Mouse (Mus musculus) CH12.LX (cell line): Measurements from ENCODE around the gene Hist1h2ab. TPM values are rescaled to one million over a fixed set of nuclear protein-coding genes. Genes with fewer than 3 reads are reported as not detected.

Experiments
- DNase-seq: peaks from one replicate; pipeline ENCODE4 v3.0.0-alpha.2; 2013; ENCODE audit errors: extremely low read depth
- H3K27ac ChIP-seq: 2 replicates; pipeline ENCODE4 v1.5.1; 2012; ENCODE audit warnings: low read depth, mild to moderate bottlenecking, control low read depth, moderate library complexity; ENCODE audit not compliant: insufficient read depth
- H3K27me3 ChIP-seq: replicated peaks from 2 replicates; pipeline ENCODE3; 2012; ENCODE audit warnings: inconsistent platforms
- H3K36me3 ChIP-seq, 2 experiments: replicated peaks in 1 of 2; 2 replicates each; pipeline versions ENCODE3 to v1.6.1; 2012; ENCODE audit warnings: inconsistent platforms in 1 of 2, low read length in 1 of 2, mild to moderate bottlenecking in 1 of 2, mixed read lengths in 1 of 2, moderate library complexity in 1 of 2; ENCODE audit not compliant: control insufficient read depth in 1 of 2, insufficient read depth in 1 of 2
- H3K4me1 ChIP-seq, 2 experiments: 2 replicates each; pipeline ENCODE4 v1.6.1; 2012; ENCODE audit warnings: inconsistent platforms in 1 of 2, moderate library complexity in 1 of 2; ENCODE audit not compliant: insufficient read depth in 2 of 2, control insufficient read depth in 1 of 2
- H3K4me2 ChIP-seq: 2 replicates; pipeline ENCODE4 v1.6.1; 2012; ENCODE audit warnings: low read depth, mild to moderate bottlenecking, control low read depth; ENCODE audit not compliant: poor library complexity, insufficient read depth, severe bottlenecking
- H3K4me3 ChIP-seq, 3 experiments: fragments of 150-350 bp in 1 of 3; sonication (generic) in 1 of 3; replicated peaks in 1 of 3; 2 replicates each; pipeline versions ENCODE3 to v1.5.1; 2011 to 2012; ENCODE audit warnings: low read depth in 2 of 3, low read length in 2 of 3, mild to moderate bottlenecking in 2 of 3, moderate library complexity in 2 of 3, control low read depth in 1 of 3, improper control_type of control experiment in 1 of 3, inconsistent platforms in 1 of 3, mixed read lengths in 1 of 3; ENCODE audit not compliant: poor library complexity in 1 of 3
- H3K79me2 ChIP-seq: replicated peaks from 2 replicates; pipeline ENCODE4 v1.6.1; 2012; ENCODE audit warnings: mild to moderate bottlenecking, moderate library complexity; ENCODE audit not compliant: control insufficient read depth, poor library complexity, insufficient read depth, severe bottlenecking; ENCODE audit errors: extremely low read depth
- H3K9ac ChIP-seq: 2 replicates; pipeline ENCODE4 v1.6.1; 2012; ENCODE audit warnings: low read depth, mild to moderate bottlenecking, control low read depth, moderate library complexity; ENCODE audit not compliant: insufficient read depth
- H3K9me3 ChIP-seq: replicated peaks from 2 replicates; pipeline ENCODE3; 2012; ENCODE audit warnings: low read length, inconsistent platforms, mixed read lengths
- CHD1 ChIP-seq: IDR thresholded peaks from 2 replicates; pipeline ENCODE4 v1.6.1; 2012; ENCODE audit warnings: low read depth, low read length, improper control_type of control experiment, inconsistent platforms
- CHD2 ChIP-seq: IDR thresholded peaks from 2 replicates; pipeline ENCODE4 v1.6.1; 2011; ENCODE audit warnings: low read length, improper control_type of control experiment
- CTCF ChIP-seq, 2 experiments: IDR thresholded peaks in 1 of 2; conservative IDR thresholded peaks in 1 of 2; 2 replicates each; pipeline ENCODE4 v1.5.1; 2011 to 2012; ENCODE audit warnings: low read depth in 2 of 2, low read length in 2 of 2, improper control_type of control experiment in 1 of 2, inconsistent platforms in 1 of 2, mild to moderate bottlenecking in 1 of 2, moderate library complexity in 1 of 2
- ELF1 ChIP-seq: IDR thresholded peaks from 2 replicates; pipeline ENCODE4 v1.6.1; 2014; ENCODE audit warnings: low read depth, mild to moderate bottlenecking, inconsistent platforms, low read length, improper control_type of control experiment
- EP300 ChIP-seq: IDR thresholded peaks from 2 replicates; pipeline ENCODE4 v1.6.1; 2011; ENCODE audit warnings: low read length, improper control_type of control experiment
- ETS1 ChIP-seq: conservative IDR thresholded peaks from 2 replicates; pipeline ENCODE4 v1.6.1; 2012; ENCODE audit warnings: low read depth, mild to moderate bottlenecking, inconsistent platforms, low read length, improper control_type of control experiment, moderate library complexity
- GABPA ChIP-seq: IDR thresholded peaks from 2 replicates; pipeline ENCODE4 v1.6.1; 2012; ENCODE audit warnings: low read depth, low read length, improper control_type of control experiment, inconsistent platforms; ENCODE audit not compliant: insufficient replicate concordance
- IRF4 ChIP-seq: IDR thresholded peaks from 2 replicates; pipeline ENCODE4 v1.6.1; 2014; ENCODE audit warnings: low read depth, mild to moderate bottlenecking, inconsistent platforms, low read length, improper control_type of control experiment
- JUN ChIP-seq: IDR thresholded peaks from 2 replicates; pipeline ENCODE4 v1.6.1; 2011; ENCODE audit warnings: low read depth, mild to moderate bottlenecking, low read length, improper control_type of control experiment, moderate library complexity; ENCODE audit not compliant: insufficient read depth
- JUND ChIP-seq: conservative IDR thresholded peaks from 2 replicates; pipeline ENCODE4 v1.6.1; 2011; ENCODE audit warnings: low read depth, low read length, improper control_type of control experiment
- KAT2A ChIP-seq: IDR thresholded peaks from 2 replicates; pipeline ENCODE4 v1.6.1; 2012; ENCODE audit warnings: low read length, improper control_type of control experiment, inconsistent platforms; ENCODE audit not compliant: insufficient replicate concordance
- MAFK ChIP-seq: IDR thresholded peaks from 2 replicates; pipeline ENCODE4 v1.6.1; 2011; ENCODE audit warnings: low read length, improper control_type of control experiment; ENCODE audit not compliant: insufficient replicate concordance
- MAZ ChIP-seq: IDR thresholded peaks from 2 replicates; pipeline ENCODE4 v1.6.1; 2012; ENCODE audit warnings: low read depth, mild to moderate bottlenecking, inconsistent platforms, low read length, improper control_type of control experiment, moderate library complexity
- MEF2A ChIP-seq: IDR thresholded peaks from 2 replicates; pipeline ENCODE4 v1.6.1; 2014; ENCODE audit warnings: low read depth, mild to moderate bottlenecking, inconsistent platforms, low read length, improper control_type of control experiment, borderline replicate concordance
- MXI1 ChIP-seq: IDR thresholded peaks from 2 replicates; pipeline ENCODE4 v1.6.1; 2011; ENCODE audit warnings: mild to moderate bottlenecking, low read depth, low read length, improper control_type of control experiment
- MYC ChIP-seq: IDR thresholded peaks from 2 replicates; pipeline ENCODE4 v1.6.1; 2011; ENCODE audit warnings: low read depth, mild to moderate bottlenecking, improper control_type of control experiment, low read length
- NRF1 ChIP-seq: IDR thresholded peaks from 2 replicates; pipeline ENCODE4 v1.6.1; 2014; ENCODE audit warnings: low read depth, mild to moderate bottlenecking, inconsistent platforms, low read length, improper control_type of control experiment, moderate library complexity
- PAX5 ChIP-seq: IDR thresholded peaks from 2 replicates; pipeline ENCODE4 v1.6.1; 2012; ENCODE audit warnings: low read length, inconsistent platforms, mixed read lengths
- POLR2AphosphoS2 ChIP-seq: IDR thresholded peaks from 2 replicates; pipeline ENCODE4 v1.6.1; 2011; ENCODE audit warnings: low read depth, low read length, improper control_type of control experiment
- RAD21 ChIP-seq: IDR thresholded peaks from 2 replicates; pipeline ENCODE4 v1.6.1; 2011; ENCODE audit warnings: low read depth, mild to moderate bottlenecking, low read length, improper control_type of control experiment, moderate library complexity
- SMC3 ChIP-seq: IDR thresholded peaks from 2 replicates; pipeline ENCODE4 v1.6.1; 2011; ENCODE audit warnings: low read depth, low read length, improper control_type of control experiment
- TBP ChIP-seq: conservative IDR thresholded peaks from 2 replicates; pipeline ENCODE4 v1.6.1; 2011; ENCODE audit warnings: low read depth, low read length, improper control_type of control experiment
- TCF12 ChIP-seq: IDR thresholded peaks from 2 replicates; pipeline ENCODE4 v1.6.1; 2014; ENCODE audit warnings: low read depth, mild to moderate bottlenecking, inconsistent platforms, low read length, improper control_type of control experiment
- UBTF ChIP-seq: IDR thresholded peaks from 2 replicates; pipeline ENCODE4 v1.6.1; 2012; ENCODE audit warnings: low read depth, mild to moderate bottlenecking, inconsistent platforms, low read length, improper control_type of control experiment, moderate library complexity
- USF1 ChIP-seq: IDR thresholded peaks from 2 replicates; pipeline ENCODE4 v1.6.1; 2014; ENCODE audit warnings: low read depth, mild to moderate bottlenecking, inconsistent platforms, low read length, improper control_type of control experiment
- USF2 ChIP-seq: conservative IDR thresholded peaks from 2 replicates; pipeline ENCODE4 v1.6.1; 2011; ENCODE audit warnings: low read depth, low read length, improper control_type of control experiment
- ZKSCAN1 ChIP-seq: IDR thresholded peaks from 2 replicates; pipeline ENCODE4 v1.6.1; 2012; ENCODE audit warnings: low read depth, inconsistent platforms, low read length, improper control_type of control experiment, borderline replicate concordance
- ZMIZ1 ChIP-seq: IDR thresholded peaks from 2 replicates; pipeline ENCODE4 v1.6.1; 2012; ENCODE audit warnings: low read depth, mild to moderate bottlenecking, inconsistent platforms, low read length, improper control_type of control experiment
- ZNF384 ChIP-seq: IDR thresholded peaks from 2 replicates; pipeline ENCODE4 v1.6.1; 2012; ENCODE audit warnings: low read depth, low read length, improper control_type of control experiment, inconsistent platforms
- dilution Hi-C: fragments of 300-500 bp; cut with MboI; formaldehyde crosslinking; loops from 2 replicates; pipeline ENCODE4 v1.14.3; 2020; ENCODE audit warnings: low sequenced_read_pairs; ENCODE audit not compliant: extremely low pct_unique_long_range_greater_than_20kb, extremely low pct_ligation_motif_present
- in situ Hi-C: fragments of 300-500 bp; cut with MboI; formaldehyde crosslinking; loops from 3 replicates; pipeline ENCODE4 v1.14.3; 2019; ENCODE audit warnings: low sequenced_read_pairs, low pct_ligation_motif_present, low pct_unique_long_range_greater_than_20kb, mixed read lengths
- polyA plus RNA-seq: library from polyadenylated mRNA; unstranded; fragments of >175 nt; gene quantifications from 2 replicates; pipeline ENCODE4 v1.2.1, GENCODE M21; 2012; ENCODE audit warnings: low read depth; ENCODE audit not compliant: insufficient read length
- total RNA-seq, 2 experiments: library from RNA; depleted of rRNA; stranded (reverse); fragments of 300-350 nt in 1 of 2; fragments of >200 nt in 1 of 2; gene quantifications; 2 replicates each; pipeline ENCODE4 v1.2.3; 2012 to 2014

Hist1h2ab gene
- total and polyA plus RNA-seq, 3 experiments, result 2.9 to 2,243 (median 32.6) TPM

DNA sequence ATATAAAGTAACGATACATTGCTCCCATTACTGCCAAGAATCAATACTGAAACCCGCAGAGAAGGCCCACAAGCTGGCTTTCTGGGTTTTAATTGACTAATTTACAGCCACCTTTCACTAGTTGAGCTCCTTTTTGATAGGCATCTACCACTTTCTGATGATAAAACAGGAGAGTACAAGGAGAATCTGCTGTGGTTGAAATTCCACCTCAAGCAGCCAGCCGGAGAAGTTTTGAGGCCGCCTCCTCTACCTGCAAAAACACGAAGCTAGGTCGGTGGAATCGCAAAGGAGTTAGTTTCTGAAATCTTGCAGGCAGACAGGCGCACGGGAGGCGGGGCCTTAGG, 12.3 kb downstream of the Hist1h2ab start:
- no peak for DNase-seq

DNA sequence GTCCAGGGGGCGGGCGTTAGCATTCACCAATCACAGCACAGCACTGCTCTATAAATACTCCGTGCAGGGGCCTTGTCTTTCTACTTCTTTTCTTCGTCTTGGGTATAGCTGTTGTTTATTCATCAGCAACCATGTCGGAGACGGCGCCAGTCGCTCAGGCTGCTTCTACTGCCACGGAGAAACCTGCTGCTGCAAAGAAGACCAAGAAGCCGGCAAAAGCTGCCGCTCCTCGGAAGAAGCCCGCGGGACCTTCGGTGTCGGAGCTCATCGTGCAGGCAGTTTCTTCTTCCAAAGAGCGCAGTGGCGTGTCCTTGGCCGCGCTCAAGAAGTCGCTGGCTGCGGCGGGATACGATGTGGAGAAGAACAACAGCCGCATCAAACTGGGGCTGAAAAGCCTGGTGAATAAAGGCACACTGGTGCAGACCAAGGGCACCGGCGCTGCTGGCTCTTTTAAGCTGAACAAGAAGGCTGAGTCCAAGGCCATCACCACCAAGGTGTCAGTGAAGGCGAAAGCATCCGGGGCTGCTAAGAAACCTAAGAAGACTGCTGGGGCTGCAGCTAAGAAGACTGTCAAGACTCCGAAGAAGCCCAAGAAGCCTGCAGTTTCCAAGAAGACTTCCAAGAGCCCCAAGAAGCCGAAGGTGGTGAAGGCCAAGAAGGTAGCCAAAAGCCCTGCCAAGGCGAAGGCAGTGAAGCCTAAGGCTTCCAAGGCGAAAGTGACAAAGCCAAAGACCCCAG, 12.8 kb downstream of the Hist1h2ab start, which contains the start of gene Hist1h1a:
Hist1h1a (plus strand) TSS at position 81 of the 738 bp plus-strand sequence.
- Histone ChIP-seq H3K79me2 (no peaks in the 10 kb centered on the region), H3K9ac (peak within 1 kb of the TSS; percentile 99), H3K36me3 (no peaks in the 10 kb centered on the region), H3K27me3 (no peaks in the 10 kb centered on the region), H3K4me1 (peaks cover 3 to 31% of the 10 kb centered on the region in 2 experiments; a peak in 3 of 4 replicates), H3K27ac (peak within 1 kb of the TSS; percentile 88), H3K9me3 (no peaks in the 10 kb centered on the region), H3K4me3 (peak within 1 kb of the TSS; percentile 6 to 59 (median 47)), H3K4me2 (peak within 1 kb of the TSS; percentile 98)
- in situ Hi-C loops (loop anchor here (25.0 kb wide), 1 partner anchor 1726 kb away; the partner anchor contains the start of genes Hist1h2ag, Hist1h2ah, Hist1h2bj and Hist1h2bk), dilution Hi-C loops (no loop called here)
- DNase-seq, result peak; percentile 95
- TF ChIP-seq NRF1 (0 out of 2 replicates have a peak, but pooled peaks have one; percentile 4), PAX5 (no peak), JUND (no peak), MAFK (no peak), TCF12 (peak; percentile 86), MYC (0 out of 2 replicates have a peak, but pooled peaks have one; percentile 3), ELF1 (no peak), UBTF (peak; percentile 98), EP300 (no peak), ZKSCAN1 (no peak), ZNF384 (no peak), CHD2 (no peak), TBP (peak; percentile 99), MXI1 (peak; percentile 32), JUN (no peak), CTCF (conservative IDR thresholded peaks at IDR 0.05 in 1 of 2, IDR thresholded peaks at IDR 0.05 in 1 of 2; ENCODE audit: low read depth in 2 of 2, low read length in 2 of 2) (no peak), IRF4 (peak; percentile 5; the same call in 1 of the 2 replicates), RAD21 (no peak), SMC3 (no peak), POLR2AphosphoS2 (peak; percentile 92), CHD1 (no peak; the same call in 1 of the 2 replicates), GABPA (no peak), USF1 (no peak), MEF2A (0 out of 2 replicates have a peak, but pooled peaks have one; percentile 58), USF2 (peak; percentile 58; the same call in 1 of the 2 replicates), ZMIZ1 (peak; percentile 100)

More for the DNA sequence above, 12.3 kb downstream of the Hist1h2ab start:
- in situ Hi-C loops, result loop anchor here (25.0 kb wide), 1 partner anchor 1726 kb away; the partner anchor contains the start of genes Hist1h2ag, Hist1h2ah, Hist1h2bj and Hist1h2bk
- H3K9me3 ChIP-seq, result no peaks in the 10 kb centered on the region
- H3K27me3 ChIP-seq, result no peaks in the 10 kb centered on the region
- TF ChIP-seq NRF1 (peak; percentile 40), KAT2A (no peak), CHD2 (0 out of 2 replicates have a peak, but pooled peaks have one; percentile 49), MXI1 (peak; percentile 50), ETS1 (no peak), MAZ (peak; percentile 66; the same call in 1 of the 2 replicates), ELF1 (no peak), USF2 (no peak), MYC (0 out of 2 replicates have a peak, but pooled peaks have one; percentile 54), MAFK (0 out of 2 replicates have a peak, but pooled peaks have one; percentile 36), IRF4 (peak; percentile 31; the same call in 1 of the 2 replicates)
- TF ChIP-seq, all 38 proteins: peak for 7
- Histone ChIP-seq H3K9ac (peak overlapping the region; percentile 99), H3K27ac (peak overlapping the region; percentile 88), H3K4me1 (peaks cover 3 to 34% of the 10 kb centered on the region in 2 experiments; a peak in 3 of 4 replicates), H3K4me3 (peak overlapping the region; percentile 6 to 37 (median 36)), H3K4me2 (peak overlapping the region; percentile 98), H3K36me3 (no peaks in the 10 kb centered on the region), H3K79me2 (no peaks in the 10 kb centered on the region)
- dilution Hi-C loops, result no loop called here
